Mouse (Mus musculus): ENCODE results near the gene Trim63. TPM values are rescaled to one million over a fixed set of nuclear protein-coding genes. Genes with fewer than 3 reads are reported as not detected.
"Not testable (repeated sequence)": the region's sequence is repeated elsewhere in the genome, so short reads cannot be mapped to it uniquely, and the experiment has no call there.

The Trim63 gene
- 0.09 TPM in 1 of 2 replicates, not detected in the other for total RNA-seq (2014; rRNA removed)
- polyA plus RNA-seq (2012; rRNA removed) = not detected in 2 replicates

DNA sequence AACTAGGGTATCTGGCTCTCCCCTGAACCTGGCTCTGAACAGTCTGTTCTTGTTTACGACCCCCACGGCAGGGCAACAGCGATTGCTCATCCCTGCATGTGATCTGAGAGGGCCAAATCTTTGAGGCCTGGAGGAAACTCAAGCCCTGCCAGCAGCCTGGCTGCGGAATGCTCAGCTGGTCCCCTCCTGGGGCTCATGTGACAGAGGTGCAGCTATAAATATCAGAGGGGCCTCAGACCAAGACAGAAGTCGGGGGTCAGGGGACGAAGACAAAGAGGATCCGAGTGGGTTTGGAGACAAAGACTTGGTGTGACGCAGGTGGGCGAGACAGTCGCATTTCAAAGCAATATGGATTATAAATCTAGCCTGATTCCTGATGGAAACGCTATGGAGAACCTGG, at the start of gene Trim63:
Gene Trim63, plus strand, starts transcription at position 245 of the 400 bp plus-strand sequence.
- WGBS = 62% methylated on average over 11 of the region's 11 CpGs
- H3K9ac ChIP-seq (ENCODE audit: low read depth, low read length) = no peak within 1 kb of the TSS
- TF ChIP-seq POLR2A (IDR thresholded peaks at IDR 0.05; ENCODE audit: extremely low read depth, insufficient read depth, low read length) (no peak), CTCF (IDR thresholded peaks at IDR 0.05; ENCODE audit: low read depth, low read length) (no peak)
- no peak within 1 kb of the TSS for H3K27ac ChIP-seq (replicated peaks; ENCODE audit: insufficient read depth, low read depth, low read length)
- H3K4me1 ChIP-seq (ENCODE audit: control insufficient read depth, insufficient read depth, low read length) = peaks cover 1% of the 10 kb centered on the region; the same call in 1 of the 2 replicates
- H3K27me3 ChIP-seq (ENCODE audit: control insufficient read depth, insufficient read depth, low read length) = no peaks in the 10 kb centered on the region
- no peaks in the 10 kb centered on the region for H3K79me2 ChIP-seq (ENCODE audit: control insufficient read depth, insufficient read depth, low read length)
- no peaks in the 10 kb centered on the region for H3K36me3 ChIP-seq (ENCODE audit: control insufficient read depth, insufficient read depth, low read length)
- H3K4me3 ChIP-seq (ENCODE audit: insufficient read depth, low read depth, low read length) = no peak within 1 kb of the TSS
- no peak for DNase-seq (ENCODE audit: extremely low read depth, low read depth, low spot score)

- no peak for DNase-seq (ENCODE audit: extremely low read depth, low read depth, low spot score)
- Histone ChIP-seq H3K4me3 (ENCODE audit: insufficient read depth, low read depth, low read length) (no peak overlapping the region), H3K27me3 (ENCODE audit: control insufficient read depth, insufficient read depth, low read length) (no peaks in the 10 kb centered on the region), H3K27ac (replicated peaks; ENCODE audit: insufficient read depth, low read depth, low read length) (no peak overlapping the region), H3K4me1 (ENCODE audit: control insufficient read depth, insufficient read depth, low read length) (no peaks in the 10 kb centered on the region), H3K36me3 (ENCODE audit: control insufficient read depth, insufficient read depth, low read length) (no peaks in the 10 kb centered on the region), H3K79me2 (ENCODE audit: control insufficient read depth, insufficient read depth, low read length) (no peaks in the 10 kb centered on the region), H3K9ac (ENCODE audit: low read depth, low read length) (no peak overlapping the region)
- WGBS = 80% methylated on average over 9 of the region's 9 CpGs
- TF ChIP-seq POLR2A (IDR thresholded peaks at IDR 0.05; ENCODE audit: extremely low read depth, insufficient read depth, low read length) (no peak), CTCF (IDR thresholded peaks at IDR 0.05; ENCODE audit: low read depth, low read length) (no peak)
Observed at GRCm38 (mm10) chr4:134265860-134266585, 48.9 kb upstream of the Trim63 start.

DNA sequence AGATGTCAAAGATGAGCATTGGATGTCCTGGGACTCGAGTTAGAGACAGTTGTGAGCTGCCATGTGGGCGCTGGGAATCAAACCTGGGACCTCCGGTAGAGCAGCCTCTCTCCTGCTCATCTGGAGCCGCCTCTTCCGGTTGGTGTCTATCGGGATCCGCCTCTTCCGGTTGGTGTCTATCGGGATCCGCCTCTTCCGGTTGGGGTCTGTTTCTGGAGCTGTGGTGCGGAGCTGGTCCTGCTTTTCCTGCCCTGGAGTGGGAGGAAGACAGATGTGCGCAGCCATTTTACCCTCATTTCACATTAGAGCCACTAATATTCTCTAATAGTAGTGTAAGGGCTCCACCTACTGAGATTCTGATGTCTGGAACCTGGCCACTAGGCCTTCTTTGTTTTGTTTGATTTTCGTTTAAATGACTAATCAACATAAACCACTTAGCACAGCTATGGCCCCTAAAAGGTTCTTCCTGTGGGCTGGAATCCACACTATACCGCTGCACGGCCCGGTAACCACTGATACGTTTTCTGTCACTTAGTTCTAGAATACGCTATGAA, 46.7 kb upstream of the Trim63 start:
- Histone ChIP-seq H3K4me3 (ENCODE audit: insufficient read depth, low read depth, low read length) (no peak overlapping the region), H3K79me2 (ENCODE audit: control insufficient read depth, insufficient read depth, low read length) (no peaks in the 10 kb centered on the region), H3K36me3 (ENCODE audit: control insufficient read depth, insufficient read depth, low read length) (no peaks in the 10 kb centered on the region), H3K27me3 (ENCODE audit: control insufficient read depth, insufficient read depth, low read length) (no peaks in the 10 kb centered on the region), H3K4me1 (ENCODE audit: control insufficient read depth, insufficient read depth, low read length) (no peaks in the 10 kb centered on the region), H3K9ac (ENCODE audit: low read depth, low read length) (no peak overlapping the region), H3K27ac (replicated peaks; ENCODE audit: insufficient read depth, low read depth, low read length) (no peak overlapping the region)
- 84% methylated on average over 19 of the region's 19 CpGs for WGBS
- DNase-seq (ENCODE audit: extremely low read depth, low read depth, low spot score) = no peak
- TF ChIP-seq POLR2A (IDR thresholded peaks at IDR 0.05; ENCODE audit: extremely low read depth, insufficient read depth, low read length) (no peak), CTCF (IDR thresholded peaks at IDR 0.05; ENCODE audit: low read depth, low read length) (no peak)

- H3K9ac ChIP-seq (ENCODE audit: low read depth, low read length); H3K36me3 ChIP-seq (ENCODE audit: control insufficient read depth, insufficient read depth, low read length); H3K4me1 ChIP-seq (ENCODE audit: control insufficient read depth, insufficient read depth, low read length); H3K79me2 ChIP-seq (ENCODE audit: control insufficient read depth, insufficient read depth, low read length); H3K27me3 ChIP-seq (ENCODE audit: control insufficient read depth, insufficient read depth, low read length); H3K27ac ChIP-seq (replicated peaks; ENCODE audit: insufficient read depth, low read depth, low read length); H3K4me3 ChIP-seq (ENCODE audit: insufficient read depth, low read depth, low read length); DNase-seq (ENCODE audit: extremely low read depth, low read depth, low spot score): not testable (repeated sequence)
- peak; percentile 17; the same call in 1 of the 2 replicates for TF ChIP-seq CTCF (IDR thresholded peaks at IDR 0.05; ENCODE audit: low read depth, low read length)
Observed at GRCm38 (mm10) chr4:134269622-134270021, 45.3 kb upstream of the Trim63 start.

- WGBS = 86% methylated on average over 7 of the region's 7 CpGs
- no peak for TF ChIP-seq CTCF (IDR thresholded peaks at IDR 0.05; ENCODE audit: low read depth, low read length)
- TF ChIP-seq POLR2A (IDR thresholded peaks at IDR 0.05; ENCODE audit: extremely low read depth, insufficient read depth, low read length) = no peak
- Histone ChIP-seq H3K4me1 (ENCODE audit: control insufficient read depth, insufficient read depth, low read length) (peaks cover 4% of the 10 kb centered on the region; the same call in 1 of the 2 replicates), H3K27ac (replicated peaks; ENCODE audit: insufficient read depth, low read depth, low read length) (no peak overlapping the region), H3K27me3 (ENCODE audit: control insufficient read depth, insufficient read depth, low read length) (no peaks in the 10 kb centered on the region), H3K4me3 (ENCODE audit: insufficient read depth, low read depth, low read length) (no peak overlapping the region), H3K36me3 (ENCODE audit: control insufficient read depth, insufficient read depth, low read length) (peaks cover 4% of the 10 kb centered on the region; the same call in 1 of the 2 replicates), H3K9ac (ENCODE audit: low read depth, low read length) (no peak overlapping the region), H3K79me2 (ENCODE audit: control insufficient read depth, insufficient read depth, low read length) (no peaks in the 10 kb centered on the region)
- no peak for DNase-seq (ENCODE audit: extremely low read depth, low read depth, low spot score)
Observed at GRCm38 (mm10) chr4:134271979-134272378, 42.9 kb upstream of the Trim63 start.
